Mouse (Mus musculus): ENCODE results near the gene Edaradd.

The Edaradd gene

GRCm38 (mm10) chr13:12460443-12460842 lies 59.8 kb downstream of the Edaradd start:
- peak; percentile 60 to 62 for DNase-seq

- no peak for DNase-seq
Measured at GRCm38 (mm10) chr13:12456711-12457110, 63.5 kb downstream of the Edaradd start.

GRCm38 (mm10) chr13:12454686-12455390 lies 65.4 kb downstream of the Edaradd start:
- DNase-seq: no peak

- DNase-seq: peak; percentile 42 to 50
Measured at GRCm38 (mm10) chr13:12453150-12453549, 67.1 kb downstream of the Edaradd start.

- no peak for DNase-seq
Measured at GRCm38 (mm10) chr13:12442008-12442587, 78.1 kb downstream of the Edaradd start.

GRCm38 (mm10) chr13:12440813-12441212 lies 79.4 kb downstream of the Edaradd start:
- no peak for DNase-seq

GRCm38 (mm10) chr13:12439586-12439985 lies 80.7 kb downstream of the Edaradd start:
- DNase-seq: no peak

GRCm38 (mm10) chr13:12433843-12434242 lies 86.4 kb downstream of the Edaradd start:
- no peak for DNase-seq

- no peak for DNase-seq
Measured at GRCm38 (mm10) chr13:12428556-12428955, 91.7 kb downstream of the Edaradd start.

Data from cerebellum, adult 18-20 months (tissue).